Mouse (Mus musculus) embryo, embryonic 10.5 days (tissue): ENCODE measurements around the gene Atp1a2.

Experiments used
- DNase-seq: peaks from one replicate; pipeline ENCODE4 v3.0.0-alpha.2; 2015; ENCODE audit warnings: low spot score

The Atp1a2 gene

GRCm38 (mm10) chr1:172324725-172325124 lies 26.9 kb upstream of the Atp1a2 start:
- peak; percentile 92 for DNase-seq

- DNase-seq: no peak
Measured at GRCm38 (mm10) chr1:172323801-172324359, 26.0 kb upstream of the Atp1a2 start.

GRCm38 (mm10) chr1:172323298-172323697 lies 25.4 kb upstream of the Atp1a2 start:
- no peak for DNase-seq

GRCm38 (mm10) chr1:172322725-172323124 lies 24.9 kb upstream of the Atp1a2 start:
- no peak for DNase-seq

- peak; percentile 53 for DNase-seq
Measured at GRCm38 (mm10) chr1:172319921-172320411, 22.1 kb upstream of the Atp1a2 start.

- DNase-seq: no peak
Measured at GRCm38 (mm10) chr1:172319346-172319745, 21.5 kb upstream of the Atp1a2 start.

GRCm38 (mm10) chr1:172318424-172319035 lies 20.7 kb upstream of the Atp1a2 start:
- no peak for DNase-seq

- no peak for DNase-seq
Measured at GRCm38 (mm10) chr1:172317946-172318345, 20.1 kb upstream of the Atp1a2 start.

GRCm38 (mm10) chr1:172317431-172317830 lies 19.6 kb upstream of the Atp1a2 start:
- no peak for DNase-seq

GRCm38 (mm10) chr1:172314911-172315310 lies 17.0 kb upstream of the Atp1a2 start:
- DNase-seq: no peak

GRCm38 (mm10) chr1:172313613-172314411 lies 15.9 kb upstream of the Atp1a2 start:
- no peak for DNase-seq

GRCm38 (mm10) chr1:172312768-172313561 lies 15.1 kb upstream of the Atp1a2 start:
- DNase-seq: no peak

- peak; percentile 90 for DNase-seq
Measured at GRCm38 (mm10) chr1:172311921-172312767, 14.3 kb upstream of the Atp1a2 start.

GRCm38 (mm10) chr1:172311248-172311906 lies 13.5 kb upstream of the Atp1a2 start:
- peak; percentile 58 for DNase-seq

- peak; percentile 100 for DNase-seq
Measured at GRCm38 (mm10) chr1:172309699-172310398, 12.0 kb upstream of the Atp1a2 start.

- DNase-seq: no peak
Measured at GRCm38 (mm10) chr1:172308409-172308808, 10.5 kb upstream of the Atp1a2 start.

- DNase-seq: no peak
Measured at GRCm38 (mm10) chr1:172307936-172308335, 10.1 kb upstream of the Atp1a2 start.

- DNase-seq: no peak
Measured at GRCm38 (mm10) chr1:172306885-172307284, 9.0 kb upstream of the Atp1a2 start.

- DNase-seq: no peak
Measured at GRCm38 (mm10) chr1:172306196-172306595, 8.3 kb upstream of the Atp1a2 start.

GRCm38 (mm10) chr1:172305635-172306034 lies 7.8 kb upstream of the Atp1a2 start:
- peak; percentile 23 for DNase-seq
